Mouse (Mus musculus) liver (tissue): ENCODE measurements around the gene Olfr1037.
"Not testable (repeated sequence)": the region's sequence is repeated elsewhere in the genome, so short reads cannot be mapped to it uniquely, and the experiment has no call there.

Experiments used
- DNase-seq: peaks from one replicate; pipeline ENCODE4 v3.0.0-alpha.2; 2020; ENCODE audit warnings: mixed read lengths

Olfr1037 gene

DNA sequence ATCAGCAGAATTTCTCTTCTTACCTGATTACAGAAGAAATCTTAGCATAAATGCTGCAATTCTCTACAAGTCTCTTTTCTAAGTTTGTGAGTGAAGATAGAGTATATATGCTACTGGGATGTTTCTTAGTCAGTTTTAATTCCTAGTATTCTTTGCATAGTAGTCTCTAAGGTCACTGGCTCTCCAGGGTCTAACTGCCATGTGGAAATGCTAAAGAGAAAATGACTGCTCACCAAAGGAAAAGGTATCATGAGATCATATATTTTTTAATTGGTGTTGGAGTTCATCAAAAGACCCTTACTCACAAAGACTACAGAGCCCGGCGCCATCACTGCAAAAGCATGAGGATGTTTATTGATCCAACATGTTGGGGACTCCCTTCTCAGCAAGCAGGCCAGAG lies at the start of gene Olfr1037:
Gene Olfr1037, minus strand, starts transcription at position 101 of the 400 bp plus-strand sequence.
- DNase-seq: no peak

DNA sequence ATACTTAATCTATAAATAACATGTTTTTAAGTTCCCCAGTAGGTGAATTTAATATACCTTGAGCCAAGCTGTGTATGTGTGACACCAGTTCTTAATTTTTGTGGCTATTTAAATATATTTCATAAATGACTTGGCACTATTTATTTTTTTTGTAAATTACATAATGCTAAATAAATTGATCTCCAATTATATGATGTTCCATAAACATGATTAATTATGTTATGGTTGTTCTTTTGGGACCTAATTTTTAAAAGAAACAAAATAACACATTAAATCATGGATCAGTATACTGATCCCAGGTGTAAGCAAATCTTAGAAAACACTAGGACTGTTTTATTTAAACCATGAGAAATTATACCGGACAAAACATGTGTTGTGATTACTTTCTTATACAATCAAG lies 48.6 kb upstream of the Olfr1037 start, which contains the start of gene Olfr1039:
Gene Olfr1039, minus strand, starts transcription at position 101 of the 400 bp plus-strand sequence.
- DNase-seq: no peak

DNA sequence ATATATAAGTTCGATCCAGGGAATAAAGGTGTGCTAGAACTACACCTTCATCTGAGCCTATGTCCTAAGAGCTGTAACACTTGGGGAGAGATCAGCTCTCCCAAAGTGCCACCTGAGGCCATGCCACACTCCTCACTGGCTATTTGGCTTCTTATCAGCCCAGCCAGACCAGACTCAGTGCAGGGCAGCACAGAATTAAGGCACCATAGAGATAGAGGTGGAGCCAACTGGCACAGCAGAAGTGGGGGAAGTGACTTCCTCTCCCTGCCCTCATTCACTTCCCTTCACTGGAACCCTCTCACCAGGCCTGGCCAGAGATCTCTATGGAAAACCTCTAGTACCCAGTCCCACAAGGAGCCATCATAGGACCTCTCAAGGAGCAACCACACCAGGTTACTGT lies 6.7 kb downstream of the Olfr1037 start:
- DNase-seq: not testable (repeated sequence)

DNA sequence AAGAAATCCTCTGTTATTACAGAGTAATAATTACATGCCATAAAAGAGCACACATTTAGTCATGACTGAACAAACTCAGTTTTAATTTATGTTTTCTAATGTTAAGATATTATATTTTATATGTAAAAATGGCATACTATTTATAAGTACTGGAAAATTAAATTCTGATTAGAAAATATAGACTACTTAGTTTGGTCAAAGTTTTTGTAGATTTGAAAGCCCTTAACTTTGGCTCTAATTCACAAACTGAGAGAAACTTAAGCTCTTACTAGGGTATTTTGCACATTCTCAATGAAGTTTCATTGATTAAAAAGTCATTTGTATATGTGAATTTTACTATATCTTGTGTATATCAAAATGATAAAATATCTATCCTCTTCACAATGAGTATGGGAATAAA lies 13.5 kb downstream of the Olfr1037 start, which contains the start of gene Olfr1036:
Gene Olfr1036, plus strand, starts transcription at position 301 of the 400 bp plus-strand sequence.
- not testable (repeated sequence) for DNase-seq

DNA sequence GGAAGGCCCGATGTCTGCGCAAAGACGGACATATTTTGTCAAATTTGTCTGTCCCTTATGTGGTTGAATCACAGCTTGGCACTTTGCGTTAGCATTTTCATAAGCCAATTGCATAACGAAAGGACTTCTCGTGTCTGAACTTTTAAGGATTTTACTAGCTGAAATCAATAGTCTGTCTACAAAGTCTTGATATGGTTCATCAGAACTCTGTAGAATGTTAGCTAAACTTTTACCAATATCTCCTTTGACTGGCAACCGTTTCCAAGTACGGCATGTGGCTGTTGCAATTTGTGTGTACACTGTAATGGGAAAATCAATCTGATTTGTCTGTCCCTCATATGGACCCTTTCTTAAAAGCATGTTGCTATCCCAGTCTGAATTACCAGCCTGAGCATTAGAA lies 17.0 kb downstream of the Olfr1037 start:
- DNase-seq: no peak

DNA sequence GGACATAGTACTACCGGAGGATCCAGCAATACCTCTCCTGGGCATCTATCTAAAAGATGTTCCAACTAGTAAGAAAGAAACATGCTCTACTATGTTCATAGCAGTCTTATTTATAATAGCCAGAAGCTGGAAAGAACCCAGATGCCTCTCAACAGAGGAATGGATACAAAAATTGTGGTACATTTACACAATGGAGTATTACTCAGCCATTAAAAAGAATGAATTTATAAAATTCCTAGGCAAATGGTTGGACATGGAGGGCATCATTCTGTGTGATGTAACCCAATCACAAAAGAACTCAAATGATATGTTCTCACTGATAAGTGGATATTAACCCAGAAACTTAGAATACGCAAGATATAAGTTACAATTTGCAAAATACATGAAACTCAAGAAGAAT lies 23.4 kb downstream of the Olfr1037 start:
- not testable (repeated sequence) for DNase-seq

DNA sequence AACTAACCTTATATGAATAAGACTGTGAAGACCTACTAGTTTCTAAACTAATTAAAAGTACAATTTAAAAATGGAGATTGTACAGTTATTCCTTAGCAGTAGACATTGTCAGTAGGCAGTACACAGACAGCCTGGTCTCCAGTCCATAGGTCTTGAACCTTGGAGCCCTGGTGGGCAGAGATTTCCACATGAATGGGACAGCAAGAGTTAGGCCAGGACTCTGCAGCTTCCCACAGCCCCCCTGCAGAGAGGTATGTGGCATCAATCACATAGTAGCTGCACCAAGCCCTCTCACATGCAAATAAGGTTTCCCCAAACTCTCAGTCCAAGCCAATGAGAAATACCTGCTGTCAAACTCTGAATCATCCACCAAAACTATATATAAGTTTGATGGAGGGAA lies 36.4 kb downstream of the Olfr1037 start:
- not testable (repeated sequence) for DNase-seq

DNA sequence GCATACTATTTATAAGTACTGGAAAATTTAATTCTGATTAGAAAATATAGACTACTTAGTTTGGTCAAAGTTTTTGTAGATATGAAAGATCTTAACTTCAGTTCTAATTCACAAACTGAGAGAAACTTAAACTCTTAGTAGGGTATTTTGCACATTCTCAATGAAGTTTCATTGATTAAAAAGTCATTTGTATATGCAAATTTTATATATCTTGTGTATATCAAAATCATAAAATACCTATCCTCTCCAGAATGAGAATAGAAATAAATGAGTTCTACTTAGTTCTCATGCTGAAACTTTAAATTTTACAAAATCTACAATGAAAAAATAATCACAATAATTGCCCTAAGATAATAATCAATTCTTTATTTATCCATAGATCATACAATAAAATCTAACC lies 41.6 kb downstream of the Olfr1037 start, which contains the start of gene Olfr1034:
Gene Olfr1034, plus strand, starts transcription at position 301 of the 400 bp plus-strand sequence.
- no peak for DNase-seq
